Mouse (Mus musculus) sigmoid colon, adult 10 weeks (tissue): Measurements from ENCODE around the gene Sc5d. TPM values are rescaled to one million over a fixed set of nuclear protein-coding genes. Genes with fewer than 3 reads are reported as not detected.

ENCODE experiments used
- polyA plus RNA-seq: library from polyadenylated mRNA; stranded (reverse); fragments of 350-450 nt; fragmentation: Illumina TruSeq; extraction: RNeasy Lipid Tissue Mini Kit (QIAGEN cat#74804); gene quantifications from one replicate; pipeline ENCODE4 v1.2.3, GENCODE M21; 2014; ENCODE audit warnings: low read depth, low replicate concordance

The Sc5d gene
- 161 TPM for polyA plus RNA-seq

GRCm38 (mm10) chr9:42264145-42264544 is at the start of gene Sc5d:
Gene Sc5d (minus strand): TSS chr9:42264256.

Other genes starting within 250 kb of the Sc5d start
- gene Sorl1, start 140.0 kb downstream of the Sc5d start, polyA plus RNA-seq, result 54.6 TPM
- not detected for gene Tecta, start 135.7 kb upstream of the Sc5d start, polyA plus RNA-seq
- gene Tbcel, start 243.6 kb upstream of the Sc5d start, polyA plus RNA-seq, result 19.0 TPM